Mouse (Mus musculus) urinary bladder, adult 18-20 months (tissue): ENCODE measurements around the gene Fras1.
A peak's percentile ranks its signal among the peaks of the same experiment; 100 is the strongest.

ENCODE experiments used
- DNase-seq, 2 experiments: peaks; one replicate each; pipeline ENCODE4 v3.0.0; 2022; ENCODE audit warnings: low spot score in 2 of 2, mixed read lengths in 2 of 2

Fras1 gene

GRCm38 (mm10) chr5:96373567-96373985 lies at the start of gene Fras1:
TSS of gene Fras1 (plus strand) at chr5:96373955.
- DNase-seq, result peak in 1 of 2 experiments; percentile 14

GRCm38 (mm10) chr5:96331048-96331737 lies 42.6 kb upstream of the Fras1 start:
- no peak for DNase-seq

GRCm38 (mm10) chr5:96331738-96332070 lies 42.1 kb upstream of the Fras1 start:
- DNase-seq, result no peak

- DNase-seq, result no peak
These were observed 39.8 kb upstream of the Fras1 start for GRCm38 (mm10) chr5:96333963-96334362.

- DNase-seq, result no peak
These were observed 33.2 kb upstream of the Fras1 start for GRCm38 (mm10) chr5:96340564-96340963.

GRCm38 (mm10) chr5:96344983-96345382 lies 28.8 kb upstream of the Fras1 start:
- DNase-seq, result no peak

- DNase-seq, result no peak
These were observed 21.8 kb upstream of the Fras1 start for GRCm38 (mm10) chr5:96351963-96352362.

GRCm38 (mm10) chr5:96363950-96364349 lies 9.8 kb upstream of the Fras1 start:
- DNase-seq, result no peak

- DNase-seq, result no peak
These were observed 8.2 kb upstream of the Fras1 start for GRCm38 (mm10) chr5:96365590-96365989.

GRCm38 (mm10) chr5:96367260-96367659 lies 6.5 kb upstream of the Fras1 start:
- DNase-seq, result no peak

- DNase-seq, result no peak
These were observed 649 bp upstream of the Fras1 start for GRCm38 (mm10) chr5:96373106-96373505.

GRCm38 (mm10) chr5:96373986-96374901 lies 489 bp downstream of the Fras1 start:
- peak; percentile 34 to 73 for DNase-seq

- DNase-seq, result no peak
These were observed 1.7 kb downstream of the Fras1 start for GRCm38 (mm10) chr5:96375391-96375831.

- no peak for DNase-seq
These were observed 2.5 kb downstream of the Fras1 start for GRCm38 (mm10) chr5:96376216-96376615.

GRCm38 (mm10) chr5:96386138-96386933 lies 12.6 kb downstream of the Fras1 start:
- no peak for DNase-seq

- DNase-seq, result no peak
These were observed 14.6 kb downstream of the Fras1 start for GRCm38 (mm10) chr5:96388306-96388705.

- DNase-seq, result no peak
These were observed 16.3 kb downstream of the Fras1 start for GRCm38 (mm10) chr5:96389963-96390623.

GRCm38 (mm10) chr5:96391086-96391485 lies 17.3 kb downstream of the Fras1 start:
- no peak for DNase-seq

- DNase-seq, result no peak
These were observed 21.2 kb downstream of the Fras1 start for GRCm38 (mm10) chr5:96394947-96395346.

GRCm38 (mm10) chr5:96395786-96396650 lies 22.3 kb downstream of the Fras1 start:
- DNase-seq, result no peak

- DNase-seq, result no peak
These were observed 28.8 kb downstream of the Fras1 start for GRCm38 (mm10) chr5:96402555-96402954.
